Mouse (Mus musculus): ENCODE measurements around the gene Pltp. TPM values are rescaled to one million over a fixed set of nuclear protein-coding genes. Genes with fewer than 3 reads are reported as not detected.
A peak's percentile ranks its signal among the peaks of the same experiment; 100 is the strongest.

Gene Pltp
- polyA plus RNA-seq, 1 experiment, result 203 TPM

DNA sequence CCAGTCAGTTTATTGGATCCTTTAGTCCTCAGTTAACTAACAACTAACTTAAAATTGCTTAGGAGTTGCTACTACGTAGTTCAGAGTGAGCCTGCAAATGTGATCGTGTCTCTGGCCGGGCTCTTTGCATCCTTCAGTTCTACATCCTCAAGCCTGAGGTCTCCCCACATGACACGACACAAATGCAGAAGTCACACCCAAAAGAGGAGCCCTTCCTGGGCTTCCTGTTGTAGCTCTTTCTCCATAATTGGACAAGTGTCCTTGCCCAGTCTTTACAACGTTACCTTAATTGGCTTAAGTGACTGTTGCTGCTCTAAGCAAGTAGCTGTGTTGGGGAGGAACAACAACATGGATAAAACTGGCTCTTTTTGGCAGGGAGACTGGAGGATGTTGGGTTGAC, 42.2 kb downstream of the Pltp start:
- Histone ChIP-seq H3K27me3 (ENCODE audit: control insufficient read depth, insufficient read depth, low read length) (no peaks in the 10 kb centered on the region), H3K27ac (ENCODE audit: insufficient read depth, low read length) (no peak overlapping the region), H3K4me1 (ENCODE audit: control insufficient read depth, insufficient read depth, low read length) (no peaks in the 10 kb centered on the region), H3K4me3 (replicated peaks; ENCODE audit: insufficient read depth, low read depth, low read length) (no peak overlapping the region)
- no peak for DNase-seq
- TF ChIP-seq CTCF (IDR thresholded peaks at IDR 0.05; ENCODE audit: borderline replicate concordance, insufficient read depth, low read depth, low read length), result no peak
- TF ChIP-seq POLR2A (IDR thresholded peaks at IDR 0.05; ENCODE audit: borderline replicate concordance, insufficient read depth, low read length), result no peak
- 90% methylated on average over 5 of the region's 5 CpGs for WGBS

DNA sequence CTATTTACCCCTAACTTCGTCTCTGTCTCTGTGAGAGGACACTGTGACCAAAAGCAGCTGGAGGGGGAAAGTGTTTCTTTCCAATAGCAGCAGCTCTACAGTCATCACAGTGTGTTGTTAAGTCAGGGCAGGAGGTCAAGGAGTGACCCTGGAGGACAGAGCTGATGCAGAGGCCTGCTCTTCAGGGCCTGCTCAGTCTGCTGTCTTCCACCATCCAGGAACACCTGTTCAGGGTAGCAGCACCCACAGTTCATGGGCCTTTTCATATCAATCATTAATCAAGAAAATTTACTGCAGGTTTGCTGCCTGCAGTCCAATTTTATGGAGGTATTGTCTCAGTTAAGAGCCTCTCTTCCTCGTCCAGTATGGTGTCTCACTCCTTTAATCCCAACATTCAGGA, 44.0 kb downstream of the Pltp start:
- H3K27me3 ChIP-seq (ENCODE audit: control insufficient read depth, insufficient read depth, low read length), result no peaks in the 10 kb centered on the region
- TF ChIP-seq CTCF (IDR thresholded peaks at IDR 0.05; ENCODE audit: borderline replicate concordance, insufficient read depth, low read depth, low read length) (no peak), POLR2A (IDR thresholded peaks at IDR 0.05; ENCODE audit: borderline replicate concordance, insufficient read depth, low read length) (no peak)

DNA sequence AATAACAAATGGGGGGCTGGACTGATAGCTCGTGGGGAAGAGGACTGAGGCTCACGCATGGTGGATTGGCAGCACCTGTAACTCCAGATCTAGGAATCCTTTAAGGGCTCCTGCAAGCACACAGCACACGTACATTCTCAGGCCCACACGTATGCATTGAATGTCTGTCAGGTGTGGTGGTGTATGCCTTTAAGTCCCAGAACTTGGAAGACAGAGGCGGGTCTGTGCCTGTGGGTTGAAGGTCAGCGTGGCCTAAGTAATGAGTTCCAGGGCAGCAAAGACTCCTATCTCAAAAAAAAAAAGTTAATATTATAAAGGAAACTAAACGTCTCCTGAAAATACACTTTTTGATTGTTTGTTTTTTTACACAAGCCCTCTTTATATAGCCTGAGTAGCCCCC, 50.9 kb downstream of the Pltp start:
- TF ChIP-seq POLR2A (IDR thresholded peaks at IDR 0.05; ENCODE audit: borderline replicate concordance, insufficient read depth, low read length) (no peak), CTCF (IDR thresholded peaks at IDR 0.05; ENCODE audit: borderline replicate concordance, insufficient read depth, low read depth, low read length) (no peak)
- Histone ChIP-seq H3K4me1 (ENCODE audit: control insufficient read depth, insufficient read depth, low read length) (peaks cover 5% of the 10 kb centered on the region; the same call in 1 of the 2 replicates), H3K27me3 (ENCODE audit: control insufficient read depth, insufficient read depth, low read length) (no peaks in the 10 kb centered on the region), H3K27ac (ENCODE audit: insufficient read depth, low read length) (no peak overlapping the region), H3K4me3 (replicated peaks; ENCODE audit: insufficient read depth, low read depth, low read length) (no peak overlapping the region)
- DNase-seq, result no peak
- 88% methylated on average over 7 of the region's 7 CpGs for WGBS

More for the DNA sequence above, 44.0 kb downstream of the Pltp start:
- no peak overlapping the region for H3K4me3 ChIP-seq (replicated peaks; ENCODE audit: insufficient read depth, low read depth, low read length)
- no peak overlapping the region for H3K27ac ChIP-seq (ENCODE audit: insufficient read depth, low read length)
- H3K4me1 ChIP-seq (ENCODE audit: control insufficient read depth, insufficient read depth, low read length), result no peaks in the 10 kb centered on the region
- 57% methylated on average over 2 of the region's 2 CpGs for WGBS
- DNase-seq, result no peak

DNA sequence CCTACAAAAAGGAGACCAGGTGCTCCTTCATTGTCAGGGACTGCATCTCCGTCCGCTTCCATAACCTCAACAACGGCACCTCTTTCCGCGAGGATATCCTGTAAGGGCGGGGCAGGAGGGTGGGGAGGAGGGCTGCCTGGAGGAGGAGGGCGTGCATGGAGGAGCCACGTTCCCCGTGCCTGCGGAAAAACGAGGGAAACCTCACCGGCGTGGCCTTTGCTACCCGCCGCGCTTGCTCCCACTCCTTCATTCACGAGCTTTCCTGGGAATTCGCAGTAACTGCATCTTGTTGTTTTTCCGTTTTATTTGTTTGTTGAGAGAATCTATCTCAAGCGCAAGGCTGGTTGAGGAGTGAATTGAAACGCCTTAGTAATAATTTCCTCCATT, 52.2 kb downstream of the Pltp start:
- Histone ChIP-seq H3K4me1 (ENCODE audit: control insufficient read depth, insufficient read depth, low read length) (peaks cover 5% of the 10 kb centered on the region; the same call in 1 of the 2 replicates), H3K27ac (ENCODE audit: insufficient read depth, low read length) (peak overlapping the region; percentile 50), H3K4me3 (replicated peaks; ENCODE audit: insufficient read depth, low read depth, low read length) (peak overlapping the region; percentile 79), H3K27me3 (ENCODE audit: control insufficient read depth, insufficient read depth, low read length) (no peaks in the 10 kb centered on the region)
- no peak for DNase-seq
- WGBS, result under 1% methylated on average over 21 of the region's 21 CpGs
- TF ChIP-seq CTCF (IDR thresholded peaks at IDR 0.05; ENCODE audit: borderline replicate concordance, insufficient read depth, low read depth, low read length) (no peak), POLR2A (IDR thresholded peaks at IDR 0.05; ENCODE audit: borderline replicate concordance, insufficient read depth, low read length) (no peak)

DNA sequence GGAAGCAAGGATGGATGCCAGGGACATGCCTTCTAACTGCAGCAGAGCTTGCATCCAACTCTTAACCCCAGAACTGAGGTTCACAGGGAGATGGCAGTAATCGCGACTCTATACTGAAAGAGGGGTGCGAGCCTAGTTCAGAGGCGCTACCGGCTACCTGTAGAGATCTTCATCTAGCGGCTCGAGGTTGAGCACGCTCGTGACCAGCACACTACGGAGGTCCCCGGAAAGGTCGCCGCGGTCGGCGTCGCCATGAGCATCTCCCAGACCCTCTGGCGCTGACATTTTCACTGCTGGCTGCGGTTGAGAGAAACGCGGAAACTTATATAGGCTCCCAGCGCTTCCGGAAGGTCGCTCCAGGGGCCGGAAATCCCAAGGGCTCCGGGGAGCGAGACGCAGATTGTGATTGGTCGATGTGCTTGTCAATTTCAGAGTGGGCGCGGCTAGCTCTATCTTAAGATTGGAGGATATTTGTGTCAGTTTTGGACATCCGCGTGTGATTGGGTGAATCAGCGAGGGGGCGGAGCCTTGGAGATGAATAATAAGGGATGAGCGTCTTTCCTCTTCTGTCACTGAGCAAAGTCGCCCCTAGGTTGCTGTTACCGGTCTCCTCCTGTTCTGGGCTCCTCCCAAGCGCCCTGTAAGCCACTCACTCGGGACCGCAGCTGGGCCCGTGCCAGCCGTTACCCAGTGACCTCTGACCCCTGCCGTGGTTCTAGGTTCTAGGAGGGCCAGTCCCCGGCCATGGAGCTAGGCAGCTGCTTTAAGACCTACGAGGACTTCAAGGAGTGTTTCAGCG, 52.8 kb downstream of the Pltp start, which contains the start of the genes Acot8 and Zswim3:
TSS of gene Acot8 (minus strand) at position 350 of the 799 bp plus-strand sequence.
TSS of gene Zswim3 (plus strand) at position 566 of the 799 bp plus-strand sequence.
- Histone ChIP-seq H3K4me3 (replicated peaks; ENCODE audit: insufficient read depth, low read depth, low read length) (peak within 1 kb of the TSS; percentile 88), H3K27ac (ENCODE audit: insufficient read depth, low read length) (peak within 1 kb of the TSS; percentile 50), H3K4me1 (ENCODE audit: control insufficient read depth, insufficient read depth, low read length) (peaks cover 5% of the 10 kb centered on the region; the same call in 1 of the 2 replicates), H3K27me3 (ENCODE audit: control insufficient read depth, insufficient read depth, low read length) (no peaks in the 10 kb centered on the region)
- WGBS, result under 1% methylated on average over 47 of the region's 47 CpGs
- peak; percentile 98 to 100 for DNase-seq
- TF ChIP-seq CTCF (IDR thresholded peaks at IDR 0.05; ENCODE audit: borderline replicate concordance, insufficient read depth, low read depth, low read length) (no peak), POLR2A (IDR thresholded peaks at IDR 0.05; ENCODE audit: borderline replicate concordance, insufficient read depth, low read length) (peak; percentile 95)

DNA sequence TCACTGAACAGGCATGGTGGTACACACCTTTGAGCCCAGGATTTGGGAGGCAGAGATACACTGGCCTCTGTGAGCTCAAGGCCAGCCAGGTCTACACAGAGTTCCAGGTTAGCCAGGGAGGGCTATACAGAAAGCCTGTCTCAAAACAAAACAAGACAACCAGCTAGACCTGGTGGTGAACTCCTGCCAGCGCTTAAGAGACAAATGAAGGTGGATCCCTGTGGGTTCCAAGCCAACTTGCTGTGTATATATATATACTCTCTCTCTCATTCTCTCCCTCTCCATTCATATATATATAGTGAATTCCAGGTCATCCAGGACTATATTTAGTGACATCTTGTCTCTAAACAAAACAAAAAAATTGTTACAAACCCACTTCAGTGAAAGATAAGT, 53.6 kb downstream of the Pltp start:
- Histone ChIP-seq H3K27me3 (ENCODE audit: control insufficient read depth, insufficient read depth, low read length) (no peaks in the 10 kb centered on the region), H3K4me1 (ENCODE audit: control insufficient read depth, insufficient read depth, low read length) (peaks cover 5% of the 10 kb centered on the region; the same call in 1 of the 2 replicates), H3K4me3 (replicated peaks; ENCODE audit: insufficient read depth, low read depth, low read length) (peak overlapping the region; percentile 88), H3K27ac (ENCODE audit: insufficient read depth, low read length) (no peak overlapping the region)
- 33% methylated on average over 1 of the region's 1 CpGs for WGBS
- no peak for DNase-seq
- no peak for TF ChIP-seq POLR2A (IDR thresholded peaks at IDR 0.05; ENCODE audit: borderline replicate concordance, insufficient read depth, low read length)
- TF ChIP-seq CTCF (IDR thresholded peaks at IDR 0.05; ENCODE audit: borderline replicate concordance, insufficient read depth, low read depth, low read length), result no peak

DNA sequence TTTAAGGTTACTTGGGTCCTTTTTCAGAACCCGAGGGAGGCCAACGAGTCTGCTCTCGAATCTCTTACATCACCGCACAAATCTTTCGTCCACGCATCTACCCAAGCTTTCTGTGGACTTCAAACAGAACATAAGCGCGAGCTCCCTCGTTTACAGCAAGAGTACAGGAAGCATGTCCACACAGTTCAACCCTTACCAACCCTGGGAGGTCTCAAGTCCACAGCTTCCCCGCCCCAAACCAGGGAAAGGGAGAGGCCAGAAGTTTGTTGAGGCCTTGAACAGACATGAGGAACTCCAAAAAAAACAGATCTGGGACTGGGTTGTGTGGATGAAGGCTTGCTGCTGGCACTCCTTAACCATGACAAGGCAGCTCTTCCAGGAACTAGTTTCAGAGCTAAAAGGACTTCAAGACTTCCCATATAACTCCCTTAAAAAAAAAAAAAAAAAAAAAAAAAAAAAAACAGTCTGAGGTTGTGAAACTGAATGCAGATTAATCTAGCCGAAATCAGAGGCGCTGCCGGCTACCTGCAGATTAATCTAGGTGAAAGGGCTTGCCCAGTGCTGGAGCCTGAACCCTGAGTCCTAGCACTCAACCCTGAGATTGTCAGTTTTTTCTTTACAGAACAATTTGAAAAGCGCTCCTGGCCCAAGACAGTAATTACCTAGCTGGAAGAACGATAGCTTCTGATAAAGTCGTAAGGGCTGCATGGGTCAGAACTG, 54.1 kb downstream of the Pltp start:
- 89% methylated on average over 16 of the region's 16 CpGs for WGBS

More for the DNA sequence above, 54.1 kb downstream of the Pltp start:
- no peak for TF ChIP-seq CTCF (IDR thresholded peaks at IDR 0.05; ENCODE audit: borderline replicate concordance, insufficient read depth, low read depth, low read length)
- TF ChIP-seq POLR2A (IDR thresholded peaks at IDR 0.05; ENCODE audit: borderline replicate concordance, insufficient read depth, low read length), result no peak
- H3K27me3 ChIP-seq (ENCODE audit: control insufficient read depth, insufficient read depth, low read length), result no peaks in the 10 kb centered on the region
- DNase-seq, result no peak
- H3K27ac ChIP-seq (ENCODE audit: insufficient read depth, low read length), result no peak overlapping the region
- H3K4me1 ChIP-seq (ENCODE audit: control insufficient read depth, insufficient read depth, low read length), result peaks cover 5% of the 10 kb centered on the region; the same call in 1 of the 2 replicates
- H3K4me3 ChIP-seq (replicated peaks; ENCODE audit: insufficient read depth, low read depth, low read length), result peak overlapping the region; percentile 28

All from cerebellum, adult 2 months (tissue).